Mouse (Mus musculus) hindbrain, embryonic 12.5 days (tissue): ENCODE measurements around the gene Saa2. TPM values are rescaled to one million over a fixed set of nuclear protein-coding genes. Genes with fewer than 3 reads are reported as not detected.
A peak's percentile ranks its signal among the peaks of the same experiment; 100 is the strongest.

ENCODE experiments used
- ATAC-seq: fragments of 200-750 bp; cut with Nextera tagmentation; 2 replicates; pipeline ENCODE4 v1.8.0; 2017; ENCODE audit warnings: moderate TSS enrichment; ENCODE audit not compliant: low FRiP score
- H3K27ac ChIP-seq: fragments of 300-500 bp; sonication (generic); 2 replicates; pipeline ENCODE4 v1.5.1; 2016; ENCODE audit warnings: mild to moderate bottlenecking
- H3K27me3 ChIP-seq: fragments of 300-500 bp; sonication (generic); 2 replicates; pipeline ENCODE4 v1.6.1; 2016; ENCODE audit warnings: mild to moderate bottlenecking
- H3K36me3 ChIP-seq: fragments of 300-500 bp; sonication (generic); 2 replicates; pipeline ENCODE4 v1.6.1; 2016; ENCODE audit warnings: mild to moderate bottlenecking
- H3K4me1 ChIP-seq: fragments of 300-500 bp; sonication (generic); 2 replicates; pipeline ENCODE4 v1.6.1; 2016
- H3K4me2 ChIP-seq: fragments of 300-500 bp; sonication (generic); replicated peaks from 2 replicates; pipeline ENCODE4 v1.6.1; 2016; ENCODE audit warnings: mild to moderate bottlenecking
- H3K4me3 ChIP-seq: fragments of 300-500 bp; sonication (generic); 2 replicates; pipeline ENCODE4 v1.5.1; 2016; ENCODE audit warnings: mild to moderate bottlenecking
- H3K9ac ChIP-seq: fragments of 300-500 bp; sonication (generic); 2 replicates; pipeline ENCODE4 v1.6.1; 2016; ENCODE audit warnings: mild to moderate bottlenecking, moderate library complexity
- H3K9me3 ChIP-seq: fragments of 300-500 bp; sonication (generic); replicated peaks from 2 replicates; pipeline ENCODE4 v1.6.1; 2016; ENCODE audit warnings: mild to moderate bottlenecking
- WGBS: fragments of 180-500 bp; shearing (Covaris S2); methylation state at CpG from one replicate; pipeline ENCODE4 v1.1.7; 2016; 5-methylcytosine and 5-hydroxymethylcytosine counted together
- polyA plus RNA-seq: library from polyadenylated mRNA; unstranded; fragments of >200 nt; fragmentation: Nextera tagmentation; extraction: Ambion mirVana; gene quantifications from 2 replicates; pipeline ENCODE4 v1.2.1, GENCODE M21; 2016

The Saa2 gene
- polyA plus RNA-seq = not detected in 2 replicates

DNA sequence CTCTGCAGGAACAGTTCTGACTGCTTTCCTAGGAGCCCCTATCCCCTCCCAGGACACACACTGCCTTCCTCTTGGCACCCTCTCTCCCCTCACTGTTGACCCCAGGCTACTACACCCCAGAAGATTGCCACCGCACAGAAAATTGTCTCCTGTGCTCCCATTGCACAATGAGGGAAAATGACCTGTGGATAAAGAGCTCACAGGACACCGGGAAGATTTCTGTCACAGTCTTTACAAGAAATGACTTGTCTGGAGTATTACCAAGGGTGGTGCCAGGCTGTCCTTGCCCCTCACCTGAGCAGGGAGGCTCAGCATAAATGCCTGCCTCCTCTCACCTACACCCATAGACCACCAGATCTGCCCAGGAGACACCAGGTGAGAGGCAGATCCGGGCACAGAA is at the start of gene Saa2:
TSS of gene Saa2 (plus strand) at position 301 of the 400 bp plus-strand sequence.
- no peak for ATAC-seq
- Histone ChIP-seq H3K4me2 (no peak within 1 kb of the TSS), H3K4me3 (no peak within 1 kb of the TSS), H3K27me3 (no peaks in the 10 kb centered on the region), H3K4me1 (no peaks in the 10 kb centered on the region; the same call in 1 of the 2 replicates), H3K27ac (no peak within 1 kb of the TSS), H3K9ac (no peak within 1 kb of the TSS), H3K36me3 (no peaks in the 10 kb centered on the region), H3K9me3 (no peaks in the 10 kb centered on the region)
- WGBS = 76% methylated on average over 3 of the region's 3 CpGs

DNA sequence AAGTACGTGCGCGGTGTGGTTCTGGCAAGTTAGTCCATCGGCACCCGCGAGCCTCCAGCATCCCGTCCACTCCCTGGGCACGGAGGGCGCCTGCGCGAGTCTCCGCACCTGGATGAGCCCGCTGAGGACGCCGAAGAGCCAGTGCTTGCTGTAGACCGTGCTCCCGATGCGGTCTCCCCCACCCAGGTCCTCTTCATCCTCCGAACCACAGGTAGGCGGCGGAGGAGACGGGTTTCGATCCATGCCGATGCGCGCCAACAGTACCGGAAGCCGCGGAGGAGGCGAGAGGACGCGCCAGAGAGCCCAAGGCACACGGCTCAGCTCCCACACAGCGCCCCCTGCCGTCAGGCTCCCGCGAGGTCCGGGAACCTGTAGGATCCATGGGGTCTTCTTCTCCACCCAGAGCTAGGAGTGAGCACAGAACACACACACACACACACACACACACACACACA is 41.2 kb upstream of the Saa2 start, which contains the start of gene Saal1:
TSS of gene Saal1 (minus strand) at position 291 of the 455 bp plus-strand sequence.
- peaks cover 3% of the 10 kb centered on the region; the same call in 1 of the 2 replicates for H3K27me3 ChIP-seq
- 2% methylated on average over 38 of the region's 38 CpGs for WGBS
- H3K36me3 ChIP-seq = peaks cover 23% of the 10 kb centered on the region
- peaks cover 7% of the 10 kb centered on the region for H3K4me1 ChIP-seq
- H3K9ac ChIP-seq = peak within 1 kb of the TSS; percentile 91
- ATAC-seq = peak; percentile 97
- H3K4me2 ChIP-seq = peak within 1 kb of the TSS; percentile 52
- peak within 1 kb of the TSS; percentile 86 for H3K4me3 ChIP-seq
- no peaks in the 10 kb centered on the region for H3K9me3 ChIP-seq
- peak within 1 kb of the TSS; percentile 71 for H3K27ac ChIP-seq

DNA sequence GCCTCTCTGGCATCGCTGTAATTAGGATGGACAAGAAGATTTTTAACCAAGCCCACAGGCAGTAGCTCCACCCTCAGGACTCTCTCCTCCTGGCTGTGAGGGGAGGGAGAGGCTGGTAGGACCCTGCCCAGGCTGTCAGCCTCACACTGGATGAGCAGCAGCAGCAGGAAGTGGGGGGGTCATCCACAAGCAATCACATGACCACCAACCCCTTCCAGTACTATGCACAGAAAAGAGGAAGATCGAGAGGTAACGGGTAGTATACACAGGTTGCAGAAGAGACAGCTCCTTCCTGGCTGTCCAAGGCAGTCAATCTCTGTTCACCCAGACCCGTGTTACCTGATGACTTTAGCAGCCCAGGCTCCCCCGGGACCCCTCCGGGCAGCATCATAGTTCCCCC is 39.3 kb upstream of the Saa2 start:
- Histone ChIP-seq H3K27ac (no peak overlapping the region), H3K27me3 (peaks cover 3% of the 10 kb centered on the region; the same call in 1 of the 2 replicates), H3K9ac (no peak overlapping the region), H3K36me3 (0 out of 2 replicates have a peak, but pooled peaks cover 9% of the 10 kb centered on the region), H3K4me1 (peaks cover 7% of the 10 kb centered on the region), H3K9me3 (no peaks in the 10 kb centered on the region), H3K4me2 (no peak overlapping the region), H3K4me3 (no peak overlapping the region)
- 62% methylated on average over 6 of the region's 6 CpGs for WGBS
- ATAC-seq = no peak

DNA sequence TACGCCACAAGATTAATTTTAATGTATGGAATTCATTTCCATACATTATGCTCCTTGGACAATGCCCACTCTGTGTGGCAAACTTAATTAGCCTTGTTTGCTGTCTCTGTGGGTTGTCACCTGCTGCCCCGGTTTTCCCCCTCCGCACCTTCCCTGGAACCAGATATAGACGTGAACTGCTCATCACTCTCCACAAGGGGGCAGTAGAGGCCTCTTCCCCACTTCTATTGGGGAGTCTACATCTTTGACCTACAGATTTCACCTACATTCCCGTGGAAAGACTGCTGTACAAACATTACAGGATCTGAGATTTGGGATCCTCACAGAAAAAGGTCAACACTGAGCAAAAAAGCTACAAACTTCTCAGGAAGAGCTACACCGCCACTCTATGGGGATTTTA is 37.1 kb upstream of the Saa2 start:
- Histone ChIP-seq H3K36me3 (no peaks in the 10 kb centered on the region), H3K9me3 (no peaks in the 10 kb centered on the region), H3K27ac (no peak overlapping the region), H3K27me3 (peaks cover 3% of the 10 kb centered on the region; the same call in 1 of the 2 replicates), H3K4me2 (no peak overlapping the region), H3K4me3 (no peak overlapping the region), H3K4me1 (peaks cover 3% of the 10 kb centered on the region), H3K9ac (no peak overlapping the region)
- no peak for ATAC-seq
- WGBS = 36% methylated on average over 6 of the region's 6 CpGs

DNA sequence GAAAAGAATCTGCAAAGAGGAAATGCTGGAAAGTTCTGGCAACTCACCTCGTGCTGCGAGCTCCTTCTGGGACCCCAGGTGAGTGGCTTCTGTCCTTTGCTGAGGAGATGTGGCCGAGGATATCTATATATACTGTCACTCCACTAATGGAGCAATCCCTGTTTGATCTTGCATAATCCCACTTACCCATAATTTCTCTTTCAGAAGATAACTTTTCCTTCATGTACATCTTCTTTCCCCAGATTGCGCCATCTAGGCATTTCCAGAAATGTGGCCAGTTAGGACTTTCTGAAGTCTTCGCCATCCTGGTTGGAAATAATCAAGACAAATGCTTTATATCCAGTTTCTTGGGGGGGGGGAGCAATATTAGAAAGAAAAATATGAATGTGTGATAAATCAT is 36.0 kb upstream of the Saa2 start, which contains the start of gene Saa3:
TSS of gene Saa3 (minus strand) at position 101 of the 400 bp plus-strand sequence.
- no peak within 1 kb of the TSS for H3K4me3 ChIP-seq
- H3K9ac ChIP-seq = no peak within 1 kb of the TSS
- no peak for ATAC-seq
- no peak within 1 kb of the TSS for H3K4me2 ChIP-seq
- no peak within 1 kb of the TSS for H3K27ac ChIP-seq
- H3K4me1 ChIP-seq = no peaks in the 10 kb centered on the region
- 87% methylated on average over 5 of the region's 5 CpGs for WGBS
- no peaks in the 10 kb centered on the region for H3K36me3 ChIP-seq
- H3K9me3 ChIP-seq = no peaks in the 10 kb centered on the region
- peaks cover 5% of the 10 kb centered on the region; the same call in 1 of the 2 replicates for H3K27me3 ChIP-seq

DNA sequence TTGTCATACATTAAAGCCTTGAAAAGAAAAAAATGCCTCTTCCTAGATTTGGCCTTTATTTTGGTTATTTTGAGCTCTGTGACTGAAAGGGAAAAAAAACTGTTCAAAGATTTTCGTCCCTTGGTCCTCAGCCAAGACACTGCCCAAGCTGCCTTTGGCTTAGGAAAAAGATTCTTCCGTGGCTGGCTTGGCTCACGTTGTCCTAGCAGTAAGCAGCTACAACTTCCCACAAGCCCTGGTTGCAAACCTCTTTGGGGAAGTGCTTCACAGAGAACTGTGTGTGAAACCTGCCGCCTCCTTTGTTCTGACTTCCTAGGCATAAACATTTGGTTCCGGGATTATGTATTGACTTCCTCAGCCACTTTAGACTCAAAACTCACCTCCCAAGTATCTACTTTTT is 34.7 kb upstream of the Saa2 start:
- 74% methylated on average over 5 of the region's 5 CpGs for WGBS
- no peak overlapping the region for H3K9ac ChIP-seq
- ATAC-seq = no peak

DNA sequence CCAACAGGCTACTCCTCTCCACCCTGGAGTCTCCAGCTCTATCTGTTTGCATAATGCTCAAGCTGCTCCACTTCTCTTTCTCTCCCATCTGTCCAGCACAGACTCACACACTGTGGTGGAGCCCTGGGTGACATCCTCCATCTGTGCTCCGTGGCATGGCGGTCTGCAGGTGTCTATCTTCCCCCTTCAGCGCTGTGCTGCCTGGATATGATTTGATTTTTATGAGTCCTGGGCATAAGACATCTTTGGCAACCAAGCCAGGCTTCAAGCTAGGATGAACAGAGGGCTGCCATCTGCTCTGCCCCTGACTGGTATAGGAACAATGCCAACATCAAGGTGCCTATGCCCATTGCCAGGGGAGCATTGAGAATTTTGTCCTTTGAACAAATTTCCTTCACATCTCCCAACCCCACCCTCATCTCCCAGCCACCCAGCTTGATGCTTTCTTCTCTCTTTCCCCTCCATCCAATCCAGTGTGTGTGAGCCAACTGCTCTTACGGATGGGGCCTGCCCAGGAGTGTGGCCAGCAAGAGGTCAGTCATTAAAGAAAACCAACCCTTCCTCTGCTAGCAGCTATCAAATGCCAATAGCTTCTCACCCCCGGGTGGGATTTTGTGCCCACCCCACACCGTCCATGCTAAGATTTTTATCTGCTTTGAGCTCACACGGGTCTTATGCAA is 32.9 kb upstream of the Saa2 start:
- 85% methylated on average over 7 of the region's 7 CpGs for WGBS
- no peaks in the 10 kb centered on the region for H3K36me3 ChIP-seq
- H3K4me1 ChIP-seq = no peaks in the 10 kb centered on the region
- H3K9me3 ChIP-seq = no peaks in the 10 kb centered on the region
- H3K27me3 ChIP-seq = 0 out of 2 replicates have a peak, but pooled peaks cover 2% of the 10 kb centered on the region
- no peak overlapping the region for H3K27ac ChIP-seq
- no peak overlapping the region for H3K9ac ChIP-seq
- no peak overlapping the region for H3K4me2 ChIP-seq
- no peak for ATAC-seq
- no peak overlapping the region for H3K4me3 ChIP-seq

More for the DNA sequence above, 34.7 kb upstream of the Saa2 start:
- no peak overlapping the region for H3K27ac ChIP-seq
- no peak overlapping the region for H3K4me2 ChIP-seq
- peaks cover 5% of the 10 kb centered on the region; the same call in 1 of the 2 replicates for H3K27me3 ChIP-seq
- H3K4me1 ChIP-seq = no peaks in the 10 kb centered on the region
- no peak overlapping the region for H3K4me3 ChIP-seq
- H3K9me3 ChIP-seq = no peaks in the 10 kb centered on the region
- no peaks in the 10 kb centered on the region for H3K36me3 ChIP-seq

DNA sequence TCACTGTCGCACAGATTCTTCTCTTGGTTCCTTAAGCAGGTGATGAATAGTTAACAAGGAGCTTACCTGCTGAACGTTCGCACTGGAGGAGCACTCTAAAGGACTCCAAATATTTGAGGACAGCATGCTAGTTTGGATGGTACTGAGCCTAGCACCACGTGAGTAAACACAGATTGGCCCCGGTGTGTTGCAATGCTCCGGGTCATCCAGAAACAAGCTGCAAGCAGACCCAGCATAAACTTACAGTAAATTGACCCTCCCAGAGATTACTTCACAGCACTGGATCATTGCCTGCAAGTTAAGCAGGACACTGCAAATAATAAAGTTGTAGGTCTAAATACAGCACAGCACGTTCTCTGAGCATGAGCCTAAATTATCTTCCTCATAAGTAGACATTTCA is 32.1 kb upstream of the Saa2 start:
- H3K27ac ChIP-seq = no peak overlapping the region
- H3K4me1 ChIP-seq = no peaks in the 10 kb centered on the region
- H3K27me3 ChIP-seq = 0 out of 2 replicates have a peak, but pooled peaks cover 2% of the 10 kb centered on the region
- H3K9me3 ChIP-seq = no peaks in the 10 kb centered on the region
- ATAC-seq = no peak
- no peak overlapping the region for H3K4me2 ChIP-seq
- H3K9ac ChIP-seq = no peak overlapping the region
- no peaks in the 10 kb centered on the region for H3K36me3 ChIP-seq
- WGBS = 90% methylated on average over 7 of the region's 7 CpGs
- H3K4me3 ChIP-seq = no peak overlapping the region

DNA sequence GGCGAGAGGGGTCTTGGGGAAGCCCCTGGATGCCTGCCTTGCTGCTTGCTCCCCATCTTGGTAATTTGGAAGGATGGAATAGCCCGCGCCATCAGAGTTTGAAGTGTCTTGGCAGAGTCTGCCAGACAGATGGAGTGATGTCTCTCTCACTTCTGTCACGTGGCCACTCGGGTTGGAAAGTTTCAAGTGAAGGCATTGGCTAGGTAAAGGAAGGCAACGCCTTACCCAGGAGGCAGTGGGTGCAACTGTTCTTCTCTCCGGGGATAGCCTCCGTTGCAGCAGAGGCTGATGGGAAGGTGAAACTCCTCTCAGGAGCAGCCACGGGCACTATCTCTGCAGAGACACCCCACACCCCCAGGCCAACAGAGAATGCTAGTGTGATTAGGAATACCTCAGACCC is 31.1 kb upstream of the Saa2 start:
- H3K9me3 ChIP-seq = no peaks in the 10 kb centered on the region
- WGBS = 77% methylated on average over 9 of the region's 9 CpGs
- 0 out of 2 replicates have a peak, but pooled peaks cover 5% of the 10 kb centered on the region for H3K27me3 ChIP-seq
- H3K9ac ChIP-seq = no peak overlapping the region
- no peak for ATAC-seq
- no peak overlapping the region for H3K27ac ChIP-seq
- no peak overlapping the region for H3K4me3 ChIP-seq
- no peaks in the 10 kb centered on the region for H3K36me3 ChIP-seq
- no peak overlapping the region for H3K4me2 ChIP-seq
- H3K4me1 ChIP-seq = no peaks in the 10 kb centered on the region

DNA sequence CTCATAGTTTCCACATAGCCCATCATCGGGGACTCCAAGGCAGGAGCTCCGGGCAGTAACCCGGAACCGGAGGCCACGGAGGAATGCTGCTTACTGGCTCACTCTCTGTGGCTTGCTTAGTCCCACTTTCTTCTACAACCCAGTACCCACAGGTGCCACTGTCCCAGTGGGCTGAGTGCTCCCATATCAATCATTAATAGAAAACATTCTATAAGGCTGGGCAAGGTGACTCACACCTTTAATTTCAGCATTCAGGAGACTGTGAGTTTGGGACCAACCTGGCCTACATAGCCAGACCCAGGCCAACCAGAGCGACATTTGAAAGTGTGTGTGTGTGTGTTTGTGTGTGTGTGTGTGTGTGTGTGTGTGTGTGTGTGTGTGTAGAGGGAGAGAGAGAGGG is 28.2 kb upstream of the Saa2 start:
- Histone ChIP-seq H3K9ac (no peak overlapping the region), H3K4me3 (no peak overlapping the region), H3K9me3 (no peaks in the 10 kb centered on the region), H3K27ac (no peak overlapping the region), H3K4me2 (no peak overlapping the region), H3K27me3 (0 out of 2 replicates have a peak, but pooled peaks cover 5% of the 10 kb centered on the region), H3K36me3 (no peaks in the 10 kb centered on the region), H3K4me1 (no peaks in the 10 kb centered on the region)
- ATAC-seq = no peak
- 95% methylated on average over 6 of the region's 6 CpGs for WGBS

DNA sequence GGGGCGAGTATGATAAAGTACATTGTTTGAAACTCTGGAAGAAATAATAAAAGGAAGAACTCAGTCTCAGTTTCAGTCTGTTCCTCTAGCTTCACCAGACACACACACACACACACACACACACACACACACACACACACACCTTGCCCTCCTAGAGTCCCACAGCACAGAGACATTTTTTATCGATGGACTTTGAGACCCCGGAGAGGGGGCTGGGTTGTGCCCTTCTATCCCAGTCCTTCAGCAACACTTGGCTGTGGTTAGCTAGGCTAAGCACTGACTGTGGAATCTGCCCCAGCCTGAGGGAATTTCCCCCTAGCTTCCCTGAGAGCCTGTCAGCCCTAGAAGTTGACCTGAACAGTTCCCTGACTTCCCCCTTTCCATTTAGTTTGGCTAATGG is 27.7 kb upstream of the Saa2 start:
- Histone ChIP-seq H3K4me2 (no peak overlapping the region), H3K27ac (no peak overlapping the region), H3K36me3 (no peaks in the 10 kb centered on the region), H3K4me1 (no peaks in the 10 kb centered on the region), H3K4me3 (no peak overlapping the region), H3K27me3 (0 out of 2 replicates have a peak, but pooled peaks cover 5% of the 10 kb centered on the region), H3K9ac (no peak overlapping the region), H3K9me3 (no peaks in the 10 kb centered on the region)
- WGBS = 90% methylated on average over 3 of the region's 3 CpGs
- no peak for ATAC-seq

DNA sequence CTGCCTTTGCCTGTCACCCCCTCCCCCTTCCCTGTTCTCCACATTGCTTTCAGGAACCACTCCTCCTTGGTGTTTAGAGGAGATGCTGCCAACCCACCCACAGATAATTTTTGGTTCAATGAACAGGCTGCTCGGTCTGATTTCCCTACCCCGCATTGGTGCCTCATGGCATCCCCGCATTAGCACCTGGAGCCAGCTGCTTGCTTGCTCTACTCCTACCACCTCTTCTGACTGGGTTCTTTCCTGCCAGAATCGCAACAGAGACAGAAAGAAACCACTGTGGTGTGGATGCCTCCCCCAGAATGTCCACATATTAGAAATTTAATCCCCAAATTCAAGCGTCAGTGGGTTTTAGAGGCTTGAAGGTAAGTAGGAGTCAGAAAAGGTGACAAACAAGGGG is 27.2 kb upstream of the Saa2 start:
- no peaks in the 10 kb centered on the region for H3K9me3 ChIP-seq
- H3K27me3 ChIP-seq = 0 out of 2 replicates have a peak, but pooled peaks cover 5% of the 10 kb centered on the region
- no peak overlapping the region for H3K9ac ChIP-seq
- no peaks in the 10 kb centered on the region for H3K36me3 ChIP-seq
- no peaks in the 10 kb centered on the region for H3K4me1 ChIP-seq
- WGBS = 77% methylated on average over 5 of the region's 5 CpGs
- no peak overlapping the region for H3K4me3 ChIP-seq
- no peak overlapping the region for H3K4me2 ChIP-seq
- no peak overlapping the region for H3K27ac ChIP-seq
- no peak for ATAC-seq

DNA sequence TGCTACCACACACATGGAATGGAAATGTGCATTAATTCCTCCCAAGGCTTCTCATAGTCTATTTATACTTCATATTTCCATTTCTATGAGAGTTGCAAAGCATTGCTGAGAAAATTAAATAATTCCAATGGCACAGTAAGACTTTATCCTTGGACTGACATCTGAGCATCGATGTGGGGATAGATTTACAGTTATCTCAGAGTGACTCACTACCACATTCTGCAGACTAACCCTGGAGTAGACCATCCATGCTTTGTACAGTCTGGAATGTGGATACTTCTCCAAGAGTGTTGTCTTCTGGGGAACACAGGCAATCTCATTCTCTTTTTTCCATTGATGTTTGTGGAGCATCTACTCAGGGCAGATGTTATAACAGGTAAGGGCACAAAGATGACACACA is 24.0 kb upstream of the Saa2 start:
- H3K27me3 ChIP-seq = 0 out of 2 replicates have a peak, but pooled peaks cover 3% of the 10 kb centered on the region
- H3K4me3 ChIP-seq = no peak overlapping the region
- H3K27ac ChIP-seq = no peak overlapping the region
- no peaks in the 10 kb centered on the region for H3K4me1 ChIP-seq
- no peak overlapping the region for H3K9ac ChIP-seq
- H3K36me3 ChIP-seq = no peaks in the 10 kb centered on the region
- H3K9me3 ChIP-seq = no peaks in the 10 kb centered on the region
- no peak for ATAC-seq
- no peak overlapping the region for H3K4me2 ChIP-seq
- WGBS = 81% methylated on average over 1 of the region's 1 CpGs
